Mouse (Mus musculus): Measurements from ENCODE around the gene Mbip. TPM values are rescaled to one million over a fixed set of nuclear protein-coding genes. Genes with fewer than 3 reads are reported as not detected.

Mbip gene
- polyA plus RNA-seq (2016; fragmentation: Nextera tagmentation; extraction: Ambion mirVana): 22.3 and 23.3 TPM in 2 replicates

DNA sequence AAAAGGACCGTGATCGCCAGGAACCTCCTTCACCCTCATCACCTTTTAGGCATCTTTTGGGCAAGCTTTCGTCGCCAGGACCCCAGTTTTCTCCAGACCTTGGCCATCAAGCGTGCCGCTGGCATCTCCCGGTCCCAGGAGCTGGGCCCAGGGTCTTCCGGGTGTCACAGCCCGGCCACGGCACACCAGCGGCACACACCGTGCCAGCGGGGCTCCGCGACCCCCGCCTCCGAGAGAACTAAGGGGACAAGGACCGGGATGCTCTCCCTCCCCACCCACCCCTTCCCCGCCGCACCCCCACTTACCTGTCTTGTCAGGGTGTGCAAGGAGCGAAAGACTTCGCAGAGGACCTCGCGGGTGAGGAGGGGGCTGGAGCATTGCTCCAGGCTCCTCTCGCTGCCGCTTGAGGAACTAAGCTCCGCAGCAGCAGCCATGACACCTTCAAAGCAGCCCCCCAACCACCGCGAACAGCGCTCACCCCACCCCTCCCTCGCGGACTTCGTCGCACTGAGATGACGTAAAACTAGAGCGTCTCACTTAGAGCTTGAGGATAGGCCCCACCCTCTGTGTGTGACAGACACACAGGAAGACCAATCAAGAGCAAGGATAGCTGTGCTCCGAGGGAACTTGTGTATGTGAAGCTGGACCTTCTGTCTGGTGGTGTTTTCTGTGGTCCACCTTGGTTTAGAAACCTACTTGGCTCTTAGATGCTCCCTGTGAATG, at the start of gene Mbip:
Gene Mbip (minus strand): TSS at position 528 of the 723 bp plus-strand sequence.
- under 1% methylated on average over 36 of the region's 37 CpGs for WGBS
- ATAC-seq (ENCODE audit: insufficient number of reproducible peaks, low FRiP score): peak; percentile 100
- Histone ChIP-seq H3K4me3 (peak within 1 kb of the TSS; percentile 98), H3K4me2 (peak within 1 kb of the TSS; percentile 72), H3K9me3 (replicated peaks) (no peaks in the 10 kb centered on the region), H3K36me3 (no peaks in the 10 kb centered on the region), H3K27ac (ENCODE audit: poor library complexity, severe bottlenecking) (0 out of 2 replicates have a peak within 1 kb of the TSS, but pooled peaks have one; percentile 32), H3K9ac (peak within 1 kb of the TSS; percentile 93), H3K27me3 (replicated peaks) (no peaks in the 10 kb centered on the region), H3K4me1 (replicated peaks) (no peaks in the 10 kb centered on the region)

DNA sequence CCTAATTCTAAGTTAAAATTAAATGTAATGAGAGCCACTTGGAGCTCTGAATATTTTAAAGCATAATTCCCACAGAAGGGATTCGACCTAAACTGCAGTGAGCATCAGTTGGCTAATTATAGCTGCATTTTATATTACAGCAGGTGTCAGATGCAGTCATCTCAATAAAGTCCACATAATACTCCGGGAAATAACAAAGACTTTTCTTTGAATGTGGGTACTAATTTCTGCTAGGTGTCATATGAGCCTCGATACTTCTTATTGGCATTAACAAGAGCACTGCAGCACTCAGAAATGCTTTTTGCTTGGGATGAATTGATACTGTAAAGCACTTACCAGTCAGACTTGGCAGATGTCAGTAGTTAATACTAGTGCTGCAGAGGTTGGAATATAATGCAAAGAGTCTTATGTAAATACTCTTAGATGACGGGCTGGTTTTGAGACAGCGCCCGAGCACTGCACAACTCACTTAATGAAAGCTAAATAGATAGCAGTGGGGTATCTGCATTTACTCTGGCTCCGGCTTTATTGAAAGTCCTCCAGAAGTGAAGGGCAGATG, 42.0 kb upstream of the Mbip start:
- no peaks in the 10 kb centered on the region for H3K9me3 ChIP-seq (replicated peaks)
- no peaks in the 10 kb centered on the region for H3K36me3 ChIP-seq
- H3K9ac ChIP-seq: no peak overlapping the region
- 63% methylated on average over 7 of the region's 7 CpGs for WGBS
- no peak overlapping the region for H3K4me2 ChIP-seq
- H3K27me3 ChIP-seq (replicated peaks): no peaks in the 10 kb centered on the region
- H3K4me3 ChIP-seq: no peak overlapping the region
- no peaks in the 10 kb centered on the region for H3K4me1 ChIP-seq (replicated peaks)
- ATAC-seq (ENCODE audit: insufficient number of reproducible peaks, low FRiP score): no peak
- no peak overlapping the region for H3K27ac ChIP-seq (ENCODE audit: poor library complexity, severe bottlenecking)

DNA sequence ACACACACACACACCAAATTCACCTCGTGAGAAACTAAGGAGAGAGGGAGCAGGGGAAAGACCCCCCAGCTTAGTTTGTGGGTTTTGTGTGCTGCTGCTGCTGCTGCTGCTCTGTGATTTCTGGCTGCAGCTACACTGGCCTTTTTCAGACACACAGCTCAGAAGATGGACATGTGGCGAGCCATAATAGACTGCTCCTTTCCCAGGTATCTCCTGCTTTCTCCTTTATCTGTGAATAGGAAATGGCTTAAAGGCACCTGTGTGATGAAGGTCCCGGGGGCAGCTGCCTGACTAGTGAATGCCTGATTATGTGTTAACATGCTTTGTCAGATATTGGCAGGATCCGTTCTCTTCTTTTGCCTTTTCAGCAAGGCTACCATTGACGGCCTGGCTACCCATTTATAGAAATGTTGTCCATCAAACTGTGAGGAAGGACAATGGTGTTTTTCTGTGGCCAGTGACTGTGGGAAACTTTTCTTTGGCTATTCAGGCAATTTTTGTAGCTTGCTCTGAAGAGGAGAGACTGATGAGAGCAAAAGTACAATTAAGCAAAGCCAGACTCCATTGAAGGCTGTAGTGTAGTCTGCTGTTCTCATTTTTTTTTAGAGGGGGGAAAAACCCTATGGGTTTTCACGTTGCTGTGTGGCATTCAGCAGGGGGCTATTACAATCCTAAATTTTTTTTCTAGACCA, 41.4 kb upstream of the Mbip start:
- Histone ChIP-seq H3K4me3 (no peak overlapping the region), H3K9me3 (replicated peaks) (no peaks in the 10 kb centered on the region), H3K4me2 (no peak overlapping the region), H3K27ac (ENCODE audit: poor library complexity, severe bottlenecking) (no peak overlapping the region), H3K27me3 (replicated peaks) (no peaks in the 10 kb centered on the region), H3K36me3 (no peaks in the 10 kb centered on the region), H3K9ac (no peak overlapping the region), H3K4me1 (replicated peaks) (no peaks in the 10 kb centered on the region)
- ATAC-seq (ENCODE audit: insufficient number of reproducible peaks, low FRiP score): no peak
- WGBS: 56% methylated on average over 5 of the region's 6 CpGs

DNA sequence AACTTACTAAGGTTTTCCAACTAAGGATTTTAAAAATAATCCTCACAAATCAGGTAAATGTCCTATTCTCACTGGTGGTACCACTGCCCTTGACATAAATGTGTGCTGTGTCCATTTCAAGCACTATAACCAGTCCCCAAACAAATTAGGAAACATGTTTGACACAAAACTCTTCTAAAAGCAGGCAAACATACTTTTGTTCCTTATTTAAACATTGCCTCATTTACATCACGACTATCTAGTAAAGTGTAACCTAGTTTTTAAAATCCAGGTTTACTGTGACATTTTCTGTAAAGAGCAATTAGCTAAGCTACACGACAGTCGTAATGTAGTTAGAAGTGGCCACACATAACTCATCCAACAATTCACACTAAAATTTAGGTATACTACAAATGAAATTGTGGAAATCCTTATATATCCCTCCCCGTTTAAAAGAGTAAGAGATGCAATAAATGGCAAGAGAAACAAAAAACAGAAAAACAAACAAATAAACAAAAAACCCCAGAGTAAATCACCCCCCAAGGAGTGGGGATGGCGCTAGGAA, 851 bp downstream of the Mbip start:
- peak overlapping the region; percentile 98 for H3K4me3 ChIP-seq
- H3K4me1 ChIP-seq (replicated peaks): no peaks in the 10 kb centered on the region
- H3K9ac ChIP-seq: peak overlapping the region; percentile 93
- H3K9me3 ChIP-seq (replicated peaks): no peaks in the 10 kb centered on the region
- 0 out of 2 replicates have a peak overlapping the region, but pooled peaks have one; percentile 32 for H3K27ac ChIP-seq (ENCODE audit: poor library complexity, severe bottlenecking)
- ATAC-seq (ENCODE audit: insufficient number of reproducible peaks, low FRiP score): no peak
- peak overlapping the region; percentile 72 for H3K4me2 ChIP-seq
- WGBS: 6% methylated on average over 5 of the region's 5 CpGs
- H3K36me3 ChIP-seq: 0 out of 2 replicates have a peak, but pooled peaks cover 2% of the 10 kb centered on the region
- H3K27me3 ChIP-seq (replicated peaks): no peaks in the 10 kb centered on the region

DNA sequence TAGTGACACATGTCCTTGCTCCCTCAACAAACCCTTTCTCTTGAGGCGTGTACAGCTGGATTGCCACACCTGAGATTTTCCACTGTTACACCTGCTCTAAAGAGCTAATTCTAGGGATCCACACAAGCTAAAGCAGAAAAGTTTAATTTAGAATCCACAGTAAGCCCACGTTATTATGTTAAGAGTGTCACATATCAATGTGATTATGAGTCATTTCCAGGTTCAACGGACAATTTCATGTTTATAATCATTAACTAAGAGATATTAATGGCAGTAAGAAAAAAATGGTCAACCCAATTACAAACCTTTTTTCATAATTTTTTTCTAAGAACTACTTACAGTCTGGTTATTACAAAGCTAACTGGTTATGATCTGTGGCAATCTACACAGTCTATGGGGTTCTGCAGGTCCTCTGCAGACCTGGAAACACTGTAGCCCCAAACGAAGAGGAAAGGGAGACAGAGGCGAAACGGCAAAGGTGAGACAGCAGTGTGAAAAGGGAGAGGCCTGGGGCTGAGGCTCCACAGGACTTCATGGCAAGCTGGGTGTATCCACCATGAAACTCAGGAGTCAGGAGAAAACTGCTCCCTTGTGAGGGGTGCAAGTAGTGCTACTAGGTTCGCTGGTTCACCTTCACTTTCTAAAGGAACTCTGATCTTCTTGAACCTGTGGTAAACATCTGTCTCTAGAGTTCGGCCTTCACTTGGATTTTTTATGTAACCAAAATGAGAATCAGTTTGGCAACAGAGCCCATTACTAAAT, 6.2 kb downstream of the Mbip start:
- 82% methylated on average over 8 of the region's 8 CpGs for WGBS
- Histone ChIP-seq H3K36me3 (peaks cover 28% of the 10 kb centered on the region), H3K4me2 (no peak overlapping the region), H3K27ac (ENCODE audit: poor library complexity, severe bottlenecking) (no peak overlapping the region), H3K4me1 (replicated peaks) (no peaks in the 10 kb centered on the region), H3K27me3 (replicated peaks) (no peaks in the 10 kb centered on the region), H3K4me3 (no peak overlapping the region), H3K9ac (no peak overlapping the region), H3K9me3 (replicated peaks) (no peaks in the 10 kb centered on the region)
- ATAC-seq (ENCODE audit: insufficient number of reproducible peaks, low FRiP score): no peak

DNA sequence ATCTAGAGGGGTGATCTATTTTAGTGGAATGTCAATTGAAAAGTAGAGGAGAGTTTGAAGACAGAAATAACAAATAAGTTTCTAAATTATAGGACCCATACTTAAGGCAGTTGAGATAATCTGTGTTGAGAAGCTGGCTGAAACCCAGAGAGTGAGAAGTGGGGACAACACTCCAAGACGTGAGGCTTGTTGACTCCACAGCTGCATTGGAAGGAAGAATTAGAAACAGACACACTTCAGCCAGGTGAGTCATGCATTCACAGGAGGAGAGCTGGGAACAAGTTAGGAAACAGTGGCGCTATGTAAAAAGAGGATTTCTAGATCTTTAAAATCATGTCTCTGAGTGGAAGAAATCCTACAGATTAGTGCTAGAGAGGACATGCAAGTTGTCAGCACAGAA, 12.2 kb downstream of the Mbip start:
- no peak overlapping the region for H3K4me2 ChIP-seq
- no peaks in the 10 kb centered on the region for H3K9me3 ChIP-seq (replicated peaks)
- H3K4me3 ChIP-seq: no peak overlapping the region
- no peak overlapping the region for H3K27ac ChIP-seq (ENCODE audit: poor library complexity, severe bottlenecking)
- H3K4me1 ChIP-seq (replicated peaks): no peaks in the 10 kb centered on the region
- peaks cover 51% of the 10 kb centered on the region for H3K36me3 ChIP-seq
- no peaks in the 10 kb centered on the region for H3K27me3 ChIP-seq (replicated peaks)
- ATAC-seq (ENCODE audit: insufficient number of reproducible peaks, low FRiP score): no peak
- H3K9ac ChIP-seq: no peak overlapping the region
- WGBS: 83% methylated on average over 2 of the region's 2 CpGs

DNA sequence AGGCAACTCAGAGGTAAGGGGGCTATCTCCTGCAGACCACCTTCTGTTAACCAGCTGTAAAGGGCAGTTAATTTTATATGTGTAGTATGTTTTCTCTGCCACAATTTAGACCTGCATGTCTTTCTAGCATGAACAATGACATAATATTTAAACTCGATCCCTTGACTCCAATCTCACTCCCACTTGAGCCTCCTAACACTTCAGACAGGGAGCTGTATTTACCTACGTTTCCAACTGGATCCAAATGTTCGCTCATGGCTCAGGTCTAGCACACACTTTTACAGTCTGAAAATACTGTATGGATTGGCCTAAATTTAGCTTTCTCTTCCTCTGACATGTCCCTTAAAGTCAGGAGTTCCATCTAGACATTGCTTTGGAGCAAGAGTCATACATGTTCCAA, 13.2 kb downstream of the Mbip start:
- Histone ChIP-seq H3K4me2 (no peak overlapping the region), H3K36me3 (peaks cover 59% of the 10 kb centered on the region)
- WGBS: 89% methylated on average over 3 of the region's 3 CpGs

DNA sequence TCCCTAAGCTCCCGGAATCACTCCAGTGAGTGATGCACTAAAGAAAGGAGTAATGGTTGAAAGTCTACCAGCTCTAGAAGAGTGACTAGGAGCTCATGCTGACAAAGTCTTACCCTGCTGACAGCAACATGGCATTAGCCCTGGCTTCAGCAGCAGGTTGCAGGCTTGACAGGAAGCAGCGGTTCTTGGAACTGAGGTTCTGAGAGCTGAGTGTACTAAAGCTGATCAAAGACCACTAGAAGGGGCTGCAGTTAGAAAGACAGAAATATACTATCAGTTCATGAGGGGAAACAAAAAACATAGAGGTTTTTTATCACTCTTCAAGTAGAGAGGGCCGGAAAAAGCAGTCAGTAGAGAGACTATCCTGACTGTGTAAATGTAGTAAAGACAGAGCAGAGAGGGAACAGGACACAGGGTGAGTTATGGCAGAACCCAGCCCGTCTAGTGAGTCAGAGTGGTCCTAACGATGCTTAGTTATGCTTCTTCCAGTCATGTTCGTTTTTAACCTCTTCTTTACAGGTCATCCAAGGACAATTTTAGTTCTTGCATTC, 18.2 kb downstream of the Mbip start:
- H3K9me3 ChIP-seq (replicated peaks): no peaks in the 10 kb centered on the region
- H3K36me3 ChIP-seq: peaks cover 47% of the 10 kb centered on the region

More for the DNA sequence above, 13.2 kb downstream of the Mbip start:
- H3K9ac ChIP-seq: no peak overlapping the region
- no peaks in the 10 kb centered on the region for H3K27me3 ChIP-seq (replicated peaks)
- H3K27ac ChIP-seq (ENCODE audit: poor library complexity, severe bottlenecking): no peak overlapping the region
- no peak for ATAC-seq (ENCODE audit: insufficient number of reproducible peaks, low FRiP score)
- H3K4me1 ChIP-seq (replicated peaks): no peaks in the 10 kb centered on the region
- no peak overlapping the region for H3K4me3 ChIP-seq
- no peaks in the 10 kb centered on the region for H3K9me3 ChIP-seq (replicated peaks)

DNA sequence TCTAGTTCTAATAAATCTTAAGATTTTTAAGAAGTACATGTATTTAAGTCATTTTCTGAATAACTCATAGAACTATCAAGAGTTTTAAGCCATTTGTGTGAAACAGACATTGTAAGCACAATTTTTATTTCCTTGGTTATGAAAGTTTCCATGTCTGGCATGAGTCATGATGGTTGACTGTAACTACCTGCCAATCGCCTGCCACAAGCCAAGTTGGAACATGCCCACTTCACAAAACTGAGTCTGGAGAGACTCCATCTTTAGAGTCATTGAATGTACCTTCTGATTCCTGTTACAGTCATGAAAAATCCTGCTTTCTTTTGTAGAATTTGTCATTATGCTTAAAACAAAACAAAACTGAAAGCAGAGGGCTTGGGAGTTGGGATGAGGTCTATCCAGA, 19.8 kb downstream of the Mbip start:
- WGBS: 88% methylated on average over 1 of the region's 1 CpGs
- Histone ChIP-seq H3K27ac (ENCODE audit: poor library complexity, severe bottlenecking) (no peak overlapping the region), H3K27me3 (replicated peaks) (no peaks in the 10 kb centered on the region), H3K4me2 (no peak overlapping the region), H3K4me3 (no peak overlapping the region), H3K36me3 (peaks cover 39% of the 10 kb centered on the region), H3K9ac (no peak overlapping the region), H3K9me3 (replicated peaks) (no peaks in the 10 kb centered on the region), H3K4me1 (replicated peaks) (no peaks in the 10 kb centered on the region)
- no peak for ATAC-seq (ENCODE audit: insufficient number of reproducible peaks, low FRiP score)

More for the DNA sequence above, 18.2 kb downstream of the Mbip start:
- 84% methylated on average over 6 of the region's 6 CpGs for WGBS
- H3K27ac ChIP-seq (ENCODE audit: poor library complexity, severe bottlenecking): no peak overlapping the region
- H3K4me1 ChIP-seq (replicated peaks): no peaks in the 10 kb centered on the region
- no peaks in the 10 kb centered on the region for H3K27me3 ChIP-seq (replicated peaks)
- no peak overlapping the region for H3K9ac ChIP-seq
- H3K4me3 ChIP-seq: no peak overlapping the region
- ATAC-seq (ENCODE audit: insufficient number of reproducible peaks, low FRiP score): no peak
- H3K4me2 ChIP-seq: no peak overlapping the region

DNA sequence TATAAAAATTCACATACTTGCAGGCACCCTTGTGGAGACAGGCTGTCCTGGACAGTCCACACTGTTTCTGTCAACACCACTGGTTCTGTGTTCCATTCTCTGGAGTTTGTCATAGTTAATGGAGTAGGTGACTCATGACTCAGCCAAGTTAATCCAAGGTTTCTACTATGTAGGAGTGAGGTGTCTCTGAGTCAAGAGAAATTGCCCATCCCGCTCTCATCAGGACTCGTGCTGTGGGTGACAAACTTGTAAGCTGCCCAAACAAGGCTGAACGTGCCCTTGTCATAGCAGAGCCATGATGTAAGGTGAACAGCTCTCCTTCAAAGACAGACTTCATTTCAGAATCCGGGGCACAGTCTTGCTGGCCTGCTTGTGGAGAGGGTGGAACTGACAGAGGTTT, 26.8 kb downstream of the Mbip start:
- H3K36me3 ChIP-seq: no peaks in the 10 kb centered on the region
- ATAC-seq (ENCODE audit: insufficient number of reproducible peaks, low FRiP score): no peak
- no peak overlapping the region for H3K27ac ChIP-seq (ENCODE audit: poor library complexity, severe bottlenecking)
- no peaks in the 10 kb centered on the region for H3K4me1 ChIP-seq (replicated peaks)
- no peaks in the 10 kb centered on the region for H3K27me3 ChIP-seq (replicated peaks)
- no peak overlapping the region for H3K9ac ChIP-seq
- 64% methylated on average over 4 of the region's 4 CpGs for WGBS
- no peak overlapping the region for H3K4me3 ChIP-seq
- no peak overlapping the region for H3K4me2 ChIP-seq
- no peaks in the 10 kb centered on the region for H3K9me3 ChIP-seq (replicated peaks)
